Mouse (Mus musculus) splenic B cell, adult 2 months (primary cell): Measurements from ENCODE around the gene Olfr139.

ENCODE experiments used
- DNase-seq: peaks from one replicate; pipeline ENCODE4 v3.0.0-alpha.2; 2011; ENCODE audit warnings: low read depth, low spot score
- H3K27me3 ChIP-seq: 2 replicates; pipeline ENCODE4 v1.6.1; 2012; ENCODE audit warnings: mild to moderate bottlenecking, low read length, moderate library complexity, mixed read lengths; ENCODE audit not compliant: control insufficient read depth, poor library complexity, insufficient read depth, severe bottlenecking
- H3K36me3 ChIP-seq: 2 replicates; pipeline ENCODE4 v1.6.1; 2012; ENCODE audit warnings: mild to moderate bottlenecking, low read length, moderate library complexity, mixed read lengths; ENCODE audit not compliant: control insufficient read depth, poor library complexity, insufficient read depth, severe bottlenecking

Gene Olfr139

GRCm38 (mm10) chr11:74056451-74056850, at the start of gene Olfr139, which contains the start of gene Olfr399:
Olfr139 (minus strand) TSS chr11:74056551.
Olfr399 (minus strand) TSS chr11:74056615.
- Histone ChIP-seq H3K27me3 (no peaks in the 10 kb centered on the region), H3K36me3 (no peaks in the 10 kb centered on the region)
- no peak for DNase-seq

- no peak for DNase-seq
- no peaks in the 10 kb centered on the region for H3K27me3 ChIP-seq
- H3K36me3 ChIP-seq, result no peaks in the 10 kb centered on the region
Observed at GRCm38 (mm10) chr11:74105066-74105465, 48.7 kb upstream of the Olfr139 start.

GRCm38 (mm10) chr11:74101507-74101906, 45.2 kb upstream of the Olfr139 start:
- no peaks in the 10 kb centered on the region for H3K27me3 ChIP-seq

GRCm38 (mm10) chr11:74100724-74101123, 44.4 kb upstream of the Olfr139 start:
- Histone ChIP-seq H3K36me3 (no peaks in the 10 kb centered on the region), H3K27me3 (no peaks in the 10 kb centered on the region)
- peak; percentile 27 for DNase-seq

More at GRCm38 (mm10) chr11:74101507-74101906, 45.2 kb upstream of the Olfr139 start:
- peak; percentile 5 for DNase-seq
- no peaks in the 10 kb centered on the region for H3K36me3 ChIP-seq

- DNase-seq, result no peak
- no peaks in the 10 kb centered on the region for H3K36me3 ChIP-seq
- H3K27me3 ChIP-seq, result no peaks in the 10 kb centered on the region
Observed at GRCm38 (mm10) chr11:74069655-74070054, 13.3 kb upstream of the Olfr139 start, which contains the start of gene Zfp616. Zfp616 (plus strand) TSS chr11:74069955.

- H3K36me3 ChIP-seq, result no peaks in the 10 kb centered on the region
- no peak for DNase-seq
- H3K27me3 ChIP-seq, result no peaks in the 10 kb centered on the region
Observed at GRCm38 (mm10) chr11:74051347-74051746, 5.0 kb downstream of the Olfr139 start.
